Mouse (Mus musculus): Measurements from ENCODE around the gene Bglap2. TPM values are rescaled to one million over a fixed set of nuclear protein-coding genes. Genes with fewer than 3 reads are reported as not detected.

Bglap2 gene
- polyA plus RNA-seq, 1 experiment from 2014 or later, result not detected

- H3K4me1 ChIP-seq, result peaks cover 15% of the 10 kb centered on the region
- H3K4me2 ChIP-seq, result no peak overlapping the region
- WGBS, result 84% methylated on average over 2 of the region's 2 CpGs
- H3K9ac ChIP-seq, result no peak overlapping the region
- H3K36me3 ChIP-seq, result peaks cover 55% of the 10 kb centered on the region
- H3K27ac ChIP-seq, result no peak overlapping the region
- H3K9me3 ChIP-seq, result no peaks in the 10 kb centered on the region
- no peak for ATAC-seq (ENCODE audit: borderline replicate concordance, extremely low read depth, low FRiP score, low TSS enrichment)
- no peak overlapping the region for H3K4me3 ChIP-seq
- peaks cover 13% of the 10 kb centered on the region for H3K27me3 ChIP-seq
These were observed 16.7 kb downstream of the Bglap2 start for GRCm38 (mm10) chr3:88361612-88362313.

- H3K9me3 ChIP-seq, result no peaks in the 10 kb centered on the region
- H3K27me3 ChIP-seq, result peaks cover 11% of the 10 kb centered on the region
- no peak for ATAC-seq (ENCODE audit: borderline replicate concordance, extremely low read depth, low FRiP score, low TSS enrichment)
- H3K4me1 ChIP-seq, result peaks cover 15% of the 10 kb centered on the region
- H3K27ac ChIP-seq, result no peak overlapping the region
- no peak overlapping the region for H3K4me3 ChIP-seq
- 64% methylated on average over 6 of the region's 6 CpGs for WGBS
- peaks cover 62% of the 10 kb centered on the region for H3K36me3 ChIP-seq
- no peak overlapping the region for H3K4me2 ChIP-seq
- no peak overlapping the region for H3K9ac ChIP-seq
These were observed 17.4 kb downstream of the Bglap2 start for GRCm38 (mm10) chr3:88361096-88361495.

- Histone ChIP-seq H3K9ac (no peak overlapping the region), H3K36me3 (peaks cover 73% of the 10 kb centered on the region), H3K9me3 (no peaks in the 10 kb centered on the region), H3K27me3 (no peaks in the 10 kb centered on the region), H3K4me1 (peaks cover 15% of the 10 kb centered on the region), H3K4me2 (no peak overlapping the region), H3K27ac (no peak overlapping the region), H3K4me3 (no peak overlapping the region)
- no peak for ATAC-seq (ENCODE audit: borderline replicate concordance, extremely low read depth, low FRiP score, low TSS enrichment)
- WGBS, result 59% methylated on average over 3 of the region's 3 CpGs
These were observed 18.5 kb downstream of the Bglap2 start for GRCm38 (mm10) chr3:88359989-88360388.

GRCm38 (mm10) chr3:88359584-88359983 lies 18.9 kb downstream of the Bglap2 start:
- WGBS, result 72% methylated on average over 5 of the region's 5 CpGs
- Histone ChIP-seq H3K4me3 (no peak overlapping the region), H3K4me2 (no peak overlapping the region), H3K9ac (no peak overlapping the region), H3K36me3 (peaks cover 77% of the 10 kb centered on the region), H3K27ac (no peak overlapping the region), H3K4me1 (peaks cover 10% of the 10 kb centered on the region), H3K27me3 (no peaks in the 10 kb centered on the region), H3K9me3 (no peaks in the 10 kb centered on the region)
- no peak for ATAC-seq (ENCODE audit: borderline replicate concordance, extremely low read depth, low FRiP score, low TSS enrichment)

- Histone ChIP-seq H3K27me3 (no peaks in the 10 kb centered on the region), H3K27ac (no peak overlapping the region), H3K36me3 (peaks cover 97% of the 10 kb centered on the region), H3K9ac (no peak overlapping the region), H3K9me3 (no peaks in the 10 kb centered on the region), H3K4me2 (no peak overlapping the region), H3K4me1 (no peaks in the 10 kb centered on the region), H3K4me3 (no peak overlapping the region)
- no peak for ATAC-seq (ENCODE audit: borderline replicate concordance, extremely low read depth, low FRiP score, low TSS enrichment)
- WGBS, result 89% methylated on average over 8 of the region's 8 CpGs
These were observed 23.9 kb downstream of the Bglap2 start for GRCm38 (mm10) chr3:88354396-88355165.

GRCm38 (mm10) chr3:88352907-88353306 lies 25.6 kb downstream of the Bglap2 start:
- 80% methylated on average over 9 of the region's 9 CpGs for WGBS
- Histone ChIP-seq H3K27me3 (no peaks in the 10 kb centered on the region), H3K4me3 (no peak overlapping the region), H3K27ac (no peak overlapping the region), H3K36me3 (peaks cover 97% of the 10 kb centered on the region), H3K4me1 (no peaks in the 10 kb centered on the region), H3K9ac (no peak overlapping the region), H3K9me3 (no peaks in the 10 kb centered on the region), H3K4me2 (no peak overlapping the region)
- no peak for ATAC-seq (ENCODE audit: borderline replicate concordance, extremely low read depth, low FRiP score, low TSS enrichment)

GRCm38 (mm10) chr3:88350732-88351131 lies 27.8 kb downstream of the Bglap2 start:
- H3K9me3 ChIP-seq, result no peaks in the 10 kb centered on the region
- no peaks in the 10 kb centered on the region for H3K27me3 ChIP-seq
- H3K4me2 ChIP-seq, result no peak overlapping the region
- H3K9ac ChIP-seq, result no peak overlapping the region
- H3K4me1 ChIP-seq, result no peaks in the 10 kb centered on the region
- ATAC-seq (ENCODE audit: borderline replicate concordance, extremely low read depth, low FRiP score, low TSS enrichment), result no peak
- H3K4me3 ChIP-seq, result no peak overlapping the region
- no peak overlapping the region for H3K27ac ChIP-seq
- H3K36me3 ChIP-seq, result peaks cover 98% of the 10 kb centered on the region
- 81% methylated on average over 13 of the region's 13 CpGs for WGBS

GRCm38 (mm10) chr3:88339006-88339405 lies 39.5 kb downstream of the Bglap2 start:
- H3K9ac ChIP-seq, result no peak overlapping the region

GRCm38 (mm10) chr3:88338316-88338715 lies 40.2 kb downstream of the Bglap2 start:
- 89% methylated on average over 7 of the region's 7 CpGs for WGBS
- ATAC-seq (ENCODE audit: borderline replicate concordance, extremely low read depth, low FRiP score, low TSS enrichment), result no peak
- no peak overlapping the region for H3K9ac ChIP-seq
- no peaks in the 10 kb centered on the region for H3K9me3 ChIP-seq
- H3K4me3 ChIP-seq, result no peak overlapping the region
- no peaks in the 10 kb centered on the region for H3K27me3 ChIP-seq
- peaks cover 23% of the 10 kb centered on the region for H3K4me1 ChIP-seq
- H3K27ac ChIP-seq, result no peak overlapping the region
- peaks cover 22% of the 10 kb centered on the region for H3K36me3 ChIP-seq
- H3K4me2 ChIP-seq, result no peak overlapping the region

More at GRCm38 (mm10) chr3:88339006-88339405, 39.5 kb downstream of the Bglap2 start:
- ATAC-seq (ENCODE audit: borderline replicate concordance, extremely low read depth, low FRiP score, low TSS enrichment), result no peak
- peaks cover 23% of the 10 kb centered on the region for H3K4me1 ChIP-seq
- WGBS, result 71% methylated on average over 3 of the region's 3 CpGs
- H3K36me3 ChIP-seq, result peaks cover 28% of the 10 kb centered on the region
- no peak overlapping the region for H3K27ac ChIP-seq
- H3K4me3 ChIP-seq, result no peak overlapping the region
- no peak overlapping the region for H3K4me2 ChIP-seq
- H3K9me3 ChIP-seq, result no peaks in the 10 kb centered on the region
- no peaks in the 10 kb centered on the region for H3K27me3 ChIP-seq

- Histone ChIP-seq H3K36me3 (peaks cover 13% of the 10 kb centered on the region), H3K27me3 (no peaks in the 10 kb centered on the region), H3K9me3 (no peaks in the 10 kb centered on the region), H3K4me1 (peaks cover 23% of the 10 kb centered on the region), H3K27ac (no peak overlapping the region), H3K4me3 (peak overlapping the region; percentile 82), H3K4me2 (peak overlapping the region; percentile 71; the same call in 1 of the 2 replicates), H3K9ac (no peak overlapping the region)
- ATAC-seq (ENCODE audit: borderline replicate concordance, extremely low read depth, low FRiP score, low TSS enrichment), result no peak
- 70% methylated on average over 11 of the region's 11 CpGs for WGBS
These were observed 41.0 kb downstream of the Bglap2 start for GRCm38 (mm10) chr3:88337367-88338020.

GRCm38 (mm10) chr3:88336058-88337013 lies 42.2 kb downstream of the Bglap2 start, which contains the start of the genes Tmem79 and Smg5:
Tmem79 (minus strand) TSS chr3:88336148.
Smg5 (plus strand) TSS chr3:88336260.
- WGBS, result under 1% methylated on average over 56 of the region's 66 CpGs
- Histone ChIP-seq H3K9me3 (no peaks in the 10 kb centered on the region), H3K9ac (peak within 1 kb of the TSS; percentile 98), H3K27ac (peak within 1 kb of the TSS; percentile 94), H3K4me2 (peak within 1 kb of the TSS; percentile 71), H3K4me1 (peaks cover 23% of the 10 kb centered on the region), H3K4me3 (peak within 1 kb of the TSS; percentile 82), H3K36me3 (0 out of 2 replicates have a peak, but pooled peaks cover 2% of the 10 kb centered on the region), H3K27me3 (no peaks in the 10 kb centered on the region)
- peak; percentile 93 for ATAC-seq (ENCODE audit: borderline replicate concordance, extremely low read depth, low FRiP score, low TSS enrichment)

Data from lung, embryonic 15.5 days (tissue).